Mouse (Mus musculus) small intestine, adult 2 months (tissue): ENCODE data around the gene Pard3b. TPM values are rescaled to one million over a fixed set of nuclear protein-coding genes. Genes with fewer than 3 reads are reported as not detected.

ENCODE experiments used
- H3K27ac ChIP-seq: fragments of 200-500 bp; 2 replicates; pipeline ENCODE4 v1.5.1; 2012; ENCODE audit warnings: low read depth, low read length, control low read depth, inconsistent platforms; ENCODE audit not compliant: insufficient read depth
- H3K27me3 ChIP-seq: fragments of 200-500 bp; 2 replicates; pipeline ENCODE4 v1.6.1; 2012; ENCODE audit warnings: mild to moderate bottlenecking, moderate library complexity, low read length, inconsistent platforms; ENCODE audit not compliant: control insufficient read depth, insufficient read depth
- H3K36me3 ChIP-seq: fragments of 200-500 bp; 2 replicates; pipeline ENCODE4 v1.6.1; 2012; ENCODE audit warnings: mild to moderate bottlenecking, low read length, control low read depth, inconsistent platforms; ENCODE audit not compliant: control insufficient read depth, insufficient read depth
- H3K4me1 ChIP-seq: fragments of 200-500 bp; 2 replicates; pipeline ENCODE4 v1.6.1; 2012; ENCODE audit warnings: low read length, inconsistent platforms, mixed read lengths; ENCODE audit not compliant: control insufficient read depth, insufficient read depth, insufficient read length
- H3K4me3 ChIP-seq: fragments of 200-500 bp; 2 replicates; pipeline ENCODE4 v1.5.1; 2012; ENCODE audit warnings: low read depth, mild to moderate bottlenecking, control low read depth, inconsistent platforms, low read length, moderate library complexity
- CTCF ChIP-seq: fragments of 200-500 bp; IDR thresholded peaks from 2 replicates; pipeline ENCODE4 v1.5.1; 2012; ENCODE audit warnings: low read depth, mild to moderate bottlenecking, control low read depth, inconsistent platforms, low read length, moderate library complexity, mixed read lengths; ENCODE audit not compliant: insufficient replicate concordance, insufficient read length; ENCODE audit errors: extremely low read depth
- POLR2A ChIP-seq: fragments of 200-500 bp; IDR thresholded peaks from 2 replicates; pipeline ENCODE4 v1.6.1; 2012; ENCODE audit warnings: low read depth, mild to moderate bottlenecking, control low read depth, inconsistent platforms, low read length, moderate library complexity
- WGBS: fragments of 180-500 bp; shearing (Covaris S2); methylation state at CpG from one replicate; pipeline ENCODE4 v1.1.7; 2018; 5-methylcytosine and 5-hydroxymethylcytosine counted together
- polyA plus RNA-seq: library from polyadenylated mRNA; depleted of rRNA; stranded (reverse); fragments of >200 nt; gene quantifications from 2 replicates; pipeline ENCODE4 v1.2.3, GENCODE M21; 2012

Pard3b gene
- polyA plus RNA-seq, 1 experiment: 7.2 TPM

DNA sequence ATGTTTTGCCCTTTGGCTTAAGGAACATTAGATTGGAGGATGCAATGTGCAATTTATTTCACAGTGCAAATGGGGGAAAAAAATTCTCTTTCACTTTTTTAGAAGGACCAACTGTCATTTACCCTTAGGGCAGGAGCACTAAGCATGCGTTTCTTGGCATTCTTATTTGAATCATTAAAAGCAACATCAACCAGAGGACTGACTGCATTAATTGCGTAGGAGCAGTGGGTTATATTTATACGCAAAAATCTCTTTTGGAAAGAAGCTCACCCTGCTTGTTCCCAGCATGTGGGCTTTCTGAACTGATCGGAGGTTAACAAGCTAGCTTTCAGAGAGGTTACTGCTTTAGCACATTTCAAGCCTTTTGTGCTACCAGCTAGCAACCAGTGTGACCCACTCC is 705.7 kb downstream of the Pard3b start:
- Histone ChIP-seq H3K27ac (no peak overlapping the region), H3K27me3 (no peaks in the 10 kb centered on the region), H3K36me3 (peaks cover 2% of the 10 kb centered on the region; the same call in 1 of the 2 replicates), H3K4me1 (no peaks in the 10 kb centered on the region), H3K4me3 (no peak overlapping the region)
- WGBS: 97% methylated on average over 4 of the region's 4 CpGs
- TF ChIP-seq POLR2A (no peak), CTCF (no peak)

DNA sequence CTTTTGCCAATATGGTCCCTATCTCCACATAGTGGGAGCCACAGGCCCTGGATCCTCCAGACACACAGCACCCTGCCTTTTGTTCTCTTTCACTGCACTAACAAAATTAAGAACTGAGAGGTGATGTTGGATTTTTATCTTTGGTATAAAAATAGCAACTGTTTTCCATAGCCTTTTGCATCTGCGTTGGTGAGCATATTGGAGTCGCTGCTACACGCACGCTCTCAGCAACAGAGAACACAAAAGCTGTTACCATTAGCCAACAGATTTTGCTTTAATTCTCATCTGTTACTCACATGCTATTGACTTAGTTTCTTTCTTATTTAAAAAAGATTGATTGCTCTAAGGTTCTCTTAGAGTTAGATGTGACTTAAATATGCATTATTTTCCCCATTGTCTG is 709.7 kb downstream of the Pard3b start:
- Histone ChIP-seq H3K27ac (no peak overlapping the region), H3K27me3 (no peaks in the 10 kb centered on the region), H3K36me3 (peaks cover 2% of the 10 kb centered on the region; the same call in 1 of the 2 replicates), H3K4me3 (no peak overlapping the region), H3K4me1 (no peaks in the 10 kb centered on the region)
- WGBS: 98% methylated on average over 4 of the region's 4 CpGs
- no peak for TF ChIP-seq POLR2A
- TF ChIP-seq CTCF: no peak

DNA sequence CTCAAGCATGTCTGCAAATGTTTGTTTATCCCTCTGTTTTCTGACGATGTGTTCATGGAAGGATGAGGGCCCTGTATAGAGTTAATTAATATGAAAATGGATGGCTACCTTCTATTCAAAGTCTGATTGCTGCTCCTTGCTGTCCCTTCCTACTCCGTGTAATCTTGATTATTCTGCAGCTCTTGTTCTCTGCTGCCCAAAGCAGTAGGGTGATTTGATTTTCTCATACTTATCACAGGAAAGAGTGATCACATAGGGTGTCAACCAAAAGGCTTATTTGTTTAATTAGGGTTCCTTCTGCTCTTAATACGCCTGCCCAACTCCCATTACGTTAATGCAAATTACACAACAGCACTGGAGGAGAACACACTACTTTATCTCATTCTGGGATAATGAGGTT is 716.9 kb downstream of the Pard3b start:
- TF ChIP-seq CTCF (no peak), POLR2A (no peak)
- WGBS: 33% methylated on average over 4 of the region's 4 CpGs

DNA sequence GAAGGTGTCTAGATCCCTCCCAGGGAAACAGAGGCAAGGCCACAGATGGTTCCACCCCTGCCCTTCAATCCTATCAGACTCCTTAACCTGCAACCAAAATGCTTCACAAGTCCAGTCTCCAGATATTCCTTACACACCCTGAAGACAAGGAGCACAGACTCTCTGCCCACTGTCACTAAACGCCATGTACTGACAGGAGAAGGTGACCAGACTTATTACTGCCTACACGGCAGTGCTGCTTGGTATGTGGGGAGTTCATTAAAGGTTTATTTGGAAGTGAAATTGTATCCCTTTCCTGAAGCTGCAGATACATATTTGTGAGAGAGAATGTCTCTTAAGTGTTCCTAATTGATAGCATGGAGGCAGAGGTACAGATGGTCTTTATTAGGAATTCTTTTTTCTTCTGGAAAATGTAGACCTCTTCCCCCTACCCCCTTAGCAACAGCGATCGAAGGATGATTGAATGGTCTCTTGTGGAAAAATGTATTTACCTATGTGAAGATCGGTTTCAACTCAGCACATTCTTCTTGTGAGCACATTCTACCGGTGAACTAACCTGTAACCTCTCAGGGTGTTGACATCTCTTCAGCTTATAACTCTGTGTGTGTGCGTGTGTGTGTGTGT is 735.9 kb downstream of the Pard3b start:
- Histone ChIP-seq H3K36me3 (no peaks in the 10 kb centered on the region), H3K4me3 (no peak overlapping the region), H3K27ac (no peak overlapping the region), H3K27me3 (no peaks in the 10 kb centered on the region), H3K4me1 (no peaks in the 10 kb centered on the region)
- 89% methylated on average over 7 of the region's 7 CpGs for WGBS
- TF ChIP-seq CTCF (no peak), POLR2A (no peak)

More for the DNA sequence above, 716.9 kb downstream of the Pard3b start:
- Histone ChIP-seq H3K36me3 (no peaks in the 10 kb centered on the region), H3K27ac (no peak overlapping the region), H3K4me1 (peaks cover 1% of the 10 kb centered on the region; the same call in 1 of the 2 replicates), H3K4me3 (no peak overlapping the region), H3K27me3 (no peaks in the 10 kb centered on the region)

DNA sequence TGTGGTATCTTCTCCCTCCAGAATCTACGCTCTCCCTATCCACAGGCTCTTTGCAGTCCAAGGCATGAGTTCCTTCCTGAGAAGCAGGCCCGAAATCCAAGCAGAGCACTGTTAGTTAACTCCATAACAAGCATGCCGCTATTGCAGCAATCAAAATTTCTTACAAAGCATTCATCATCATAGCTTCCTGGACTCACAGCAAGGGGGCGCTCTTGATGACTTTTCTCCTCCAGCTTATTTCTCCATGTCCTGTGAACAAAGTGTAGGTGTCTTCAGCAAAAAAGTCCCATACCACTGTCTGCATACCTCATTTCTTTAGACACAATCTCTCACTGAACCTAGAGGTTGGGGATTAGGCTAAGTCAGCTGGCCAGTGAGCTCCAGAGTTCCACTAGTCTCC is 739.7 kb downstream of the Pard3b start:
- no peak overlapping the region for H3K27ac ChIP-seq
- 95% methylated on average over 4 of the region's 4 CpGs for WGBS
- no peaks in the 10 kb centered on the region for H3K27me3 ChIP-seq
- TF ChIP-seq CTCF (no peak), POLR2A (no peak)
- H3K4me1 ChIP-seq: peaks cover 8% of the 10 kb centered on the region; the same call in 1 of the 2 replicates
- no peaks in the 10 kb centered on the region for H3K36me3 ChIP-seq
- H3K4me3 ChIP-seq: no peak overlapping the region

DNA sequence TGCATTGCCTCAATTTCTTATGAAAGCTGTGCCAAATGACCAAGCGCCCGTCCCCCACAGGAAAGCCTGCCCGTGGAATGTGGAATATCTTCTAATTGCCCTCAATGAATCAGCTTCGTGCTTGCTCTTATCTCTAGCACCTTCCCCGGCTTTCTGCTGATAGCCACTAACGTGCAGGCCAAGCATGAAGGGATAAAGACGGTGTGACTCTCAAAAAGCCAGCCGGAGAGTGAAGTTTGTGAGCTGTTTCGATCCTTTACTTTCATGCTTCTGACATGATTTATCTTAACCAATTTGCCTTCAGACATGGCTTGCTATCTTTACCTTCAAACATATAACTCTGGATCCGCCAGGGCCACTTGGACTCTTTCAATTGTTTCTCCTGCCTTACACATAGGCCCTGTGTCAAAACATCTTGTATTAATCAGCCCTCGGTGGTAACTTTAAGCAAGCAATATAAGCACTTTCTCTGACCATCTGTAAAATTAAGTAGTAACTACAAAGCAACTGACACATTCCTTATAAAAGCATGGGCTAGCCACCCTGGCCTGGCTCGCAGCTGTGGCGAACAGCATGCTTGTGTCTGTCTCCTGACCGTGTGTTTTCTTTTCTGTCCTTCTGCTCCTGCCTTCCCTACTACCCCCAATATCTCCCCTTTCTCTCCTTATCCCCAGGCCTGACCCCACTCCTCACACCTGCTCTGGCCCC is 744.3 kb downstream of the Pard3b start:
- WGBS: 46% methylated on average over 14 of the region's 14 CpGs
- Histone ChIP-seq H3K27me3 (no peaks in the 10 kb centered on the region), H3K4me3 (no peak overlapping the region), H3K36me3 (no peaks in the 10 kb centered on the region), H3K4me1 (peaks cover 12% of the 10 kb centered on the region; the same call in 1 of the 2 replicates), H3K27ac (no peak overlapping the region)
- TF ChIP-seq CTCF: no peak
- TF ChIP-seq POLR2A: no peak

DNA sequence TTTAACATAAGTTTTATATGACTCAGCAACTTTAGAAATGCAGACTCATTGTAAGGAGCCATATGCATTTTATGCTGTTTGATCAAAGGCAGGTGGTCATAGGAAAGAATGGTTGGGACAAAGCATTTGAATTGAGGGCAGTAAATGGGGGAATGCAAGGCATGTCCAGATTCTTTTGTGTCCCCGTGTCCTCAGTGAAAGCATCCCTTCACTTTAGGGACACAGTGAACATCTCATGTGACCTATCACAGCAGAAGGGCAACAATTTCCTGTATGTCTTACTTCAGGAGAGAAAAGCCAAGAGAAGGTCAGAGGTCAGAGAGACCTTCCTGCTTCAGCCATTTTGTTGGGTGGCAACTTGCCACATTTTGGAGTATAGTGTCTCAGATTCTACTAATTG is 745.6 kb downstream of the Pard3b start:
- H3K27ac ChIP-seq: no peak overlapping the region
- no peaks in the 10 kb centered on the region for H3K27me3 ChIP-seq
- H3K4me3 ChIP-seq: no peak overlapping the region
- TF ChIP-seq CTCF (no peak), POLR2A (no peak)
- H3K4me1 ChIP-seq: peaks cover 16% of the 10 kb centered on the region; the same call in 1 of the 2 replicates
- WGBS: 96% methylated on average over 1 of the region's 1 CpGs
- H3K36me3 ChIP-seq: no peaks in the 10 kb centered on the region
